Mouse (Mus musculus) stomach, adult 2 months (tissue): ENCODE data around the gene Hmgcl. TPM values are rescaled to one million over a fixed set of nuclear protein-coding genes. Genes with fewer than 3 reads are reported as not detected.

Source experiments
- polyA plus RNA-seq: library from polyadenylated mRNA; depleted of rRNA; stranded (reverse); fragments of >200 nt; gene quantifications from 2 replicates; pipeline ENCODE4 v1.2.3, GENCODE M21; 2012; rRNA removed

Hmgcl gene
- 50.1 and 54.9 TPM in 2 replicates for polyA plus RNA-seq

GRCm38 (mm10) chr4:135946278-135946658, at the start of gene Hmgcl:
TSS of gene Hmgcl (plus strand) at chr4:135946448.

GRCm38 (mm10) chr4:135920304-135921241, 25.7 kb upstream of the Hmgcl start, which contains the start of gene Fuca1:
TSS of gene Fuca1 (plus strand) at chr4:135920735.

GRCm38 (mm10) chr4:135963457-135964193, 17.4 kb downstream of the Hmgcl start, which contains the start of gene Gale:
TSS of gene Gale (plus strand) at chr4:135963727.

DNA sequence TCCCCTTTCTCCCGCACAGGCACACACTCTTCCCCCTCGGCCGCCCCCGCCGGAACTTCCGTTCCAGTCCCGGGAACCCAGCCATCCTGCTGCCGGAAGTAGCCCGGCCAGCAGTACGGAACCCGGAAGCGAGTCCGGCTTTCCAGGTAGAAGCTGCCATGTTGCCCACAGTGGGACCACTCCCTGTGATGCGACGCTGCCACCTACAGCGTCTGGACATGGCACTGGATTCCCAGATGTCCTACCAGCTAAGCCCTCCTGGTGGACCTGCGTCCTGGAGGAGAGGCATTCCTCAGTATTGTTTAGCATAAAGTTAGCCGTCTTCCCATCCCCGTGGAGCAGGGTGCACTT, 26.3 kb downstream of the Hmgcl start, which contains the start of gene Lypla2:
Gene Lypla2, minus strand, starts transcription at position 71 of the 351 bp plus-strand sequence.

GRCm38 (mm10) chr4:135986943-135987710, 40.9 kb downstream of the Hmgcl start, which contains the start of gene Pithd1:
TSS of gene Pithd1 (minus strand) at chr4:135987264.

Other genes starting within 250 kb of the Hmgcl start
- gene Il22ra1, start 218.3 kb upstream of the Hmgcl start, polyA plus RNA-seq = 2.7 and 2.9 TPM in 2 replicates
- gene Myom3, start 186.7 kb upstream of the Hmgcl start, polyA plus RNA-seq = 0.34 and 0.90 TPM in 2 replicates
- gene Srsf10, start 90.7 kb upstream of the Hmgcl start, polyA plus RNA-seq = 21.9 and 45.4 TPM in 2 replicates
- gene Pnrc2, start 72.6 kb upstream of the Hmgcl start, polyA plus RNA-seq = 2.7 and 3.1 TPM in 2 replicates
- gene Cnr2, start 51.1 kb upstream of the Hmgcl start, polyA plus RNA-seq = 0.15 and 0.33 TPM in 2 replicates
- 45.9 and 48.0 TPM in 2 replicates for gene Fuca1, start 25.7 kb upstream of the Hmgcl start, polyA plus RNA-seq
- 124 and 157 TPM in 2 replicates for gene Gale, start 17.3 kb downstream of the Hmgcl start, polyA plus RNA-seq
- gene Lypla2, start 26.2 kb downstream of the Hmgcl start, polyA plus RNA-seq = 97.5 and 124 TPM in 2 replicates
- 15.5 and 25.7 TPM in 2 replicates for gene Pithd1, start 40.8 kb downstream of the Hmgcl start, polyA plus RNA-seq
- 2.5 and 2.6 TPM in 2 replicates for gene Eloa, start 75.3 kb downstream of the Hmgcl start, polyA plus RNA-seq
- 79.3 and 110 TPM in 2 replicates for gene Rpl11, start 107.0 kb downstream of the Hmgcl start, polyA plus RNA-seq
- gene Id3, start 197.0 kb downstream of the Hmgcl start, polyA plus RNA-seq = 337 and 441 TPM in 2 replicates
- gene E2f2, start 225.9 kb downstream of the Hmgcl start, polyA plus RNA-seq = 2.8 and 3.6 TPM in 2 replicates